Mouse (Mus musculus): ENCODE measurements around the gene Gnpnat1. TPM values are rescaled to one million over a fixed set of nuclear protein-coding genes. Genes with fewer than 3 reads are reported as not detected.
"Not testable (repeated sequence)": the region's sequence is repeated elsewhere in the genome, so short reads cannot be mapped to it uniquely, and the experiment has no call there.

Gnpnat1 gene
- 54.6 and 57.0 TPM in 2 replicates for polyA plus RNA-seq (2016; fragmentation: Nextera tagmentation; extraction: Ambion mirVana)

GRCm38 (mm10) chr14:45404813-45405212, at the start of gene Gnpnat1:
Gene Gnpnat1, minus strand, starts transcription at chr14:45404913.
- whole genome bisulfite sequencing: 97% methylated on average over 3 of the region's 3 CpGs

GRCm38 (mm10) chr14:45453538-45454233, 49.0 kb upstream of the Gnpnat1 start:
- H3K27ac ChIP-seq (replicated peaks): peak overlapping the region; percentile 69
- H3K4me1 ChIP-seq: peaks cover 66% of the 10 kb centered on the region
- WGBS: 61% methylated on average over 5 of the region's 5 CpGs

More at GRCm38 (mm10) chr14:45404813-45405212, at the start of gene Gnpnat1:
- H3K4me1 ChIP-seq; DNase-seq (ENCODE audit: low spot score); H3K9me3 ChIP-seq; H3K27me3 ChIP-seq (replicated peaks; ENCODE audit: low read depth, poor library complexity, severe bottlenecking); H3K4me3 ChIP-seq; H3K27ac ChIP-seq (replicated peaks); H3K36me3 ChIP-seq (replicated peaks): not testable (repeated sequence)

GRCm38 (mm10) chr14:45452861-45453512, 48.3 kb upstream of the Gnpnat1 start:
- no peak for DNase-seq (ENCODE audit: low spot score)
- H3K4me1 ChIP-seq: peaks cover 63% of the 10 kb centered on the region
- H3K4me3 ChIP-seq: no peak overlapping the region
- H3K27me3 ChIP-seq (replicated peaks; ENCODE audit: low read depth, poor library complexity, severe bottlenecking): no peaks in the 10 kb centered on the region
- no peaks in the 10 kb centered on the region for H3K9me3 ChIP-seq
- peak overlapping the region; percentile 54; the same call in 1 of the 2 replicates for H3K27ac ChIP-seq (replicated peaks)
- H3K36me3 ChIP-seq (replicated peaks): peaks cover 5% of the 10 kb centered on the region
- WGBS: 25% methylated on average over 11 of the region's 11 CpGs

More at GRCm38 (mm10) chr14:45453538-45454233, 49.0 kb upstream of the Gnpnat1 start:
- Histone ChIP-seq H3K36me3 (replicated peaks) (peaks cover 12% of the 10 kb centered on the region), H3K4me3 (no peak overlapping the region), H3K9me3 (no peaks in the 10 kb centered on the region), H3K27me3 (replicated peaks; ENCODE audit: low read depth, poor library complexity, severe bottlenecking) (no peaks in the 10 kb centered on the region)
- no peak for DNase-seq (ENCODE audit: low spot score)

GRCm38 (mm10) chr14:45452148-45452547, 47.4 kb upstream of the Gnpnat1 start:
- DNase-seq (ENCODE audit: low spot score): no peak
- Histone ChIP-seq H3K36me3 (replicated peaks) (no peaks in the 10 kb centered on the region), H3K27me3 (replicated peaks; ENCODE audit: low read depth, poor library complexity, severe bottlenecking) (no peaks in the 10 kb centered on the region), H3K4me1 (peaks cover 62% of the 10 kb centered on the region), H3K9me3 (no peaks in the 10 kb centered on the region), H3K4me3 (no peak overlapping the region), H3K27ac (replicated peaks) (peak overlapping the region; percentile 51)
- 34% methylated on average over 4 of the region's 4 CpGs for WGBS

GRCm38 (mm10) chr14:45451090-45451489, 46.4 kb upstream of the Gnpnat1 start:
- Histone ChIP-seq H3K27me3 (replicated peaks; ENCODE audit: low read depth, poor library complexity, severe bottlenecking) (no peaks in the 10 kb centered on the region), H3K4me1 (peaks cover 54% of the 10 kb centered on the region), H3K4me3 (no peak overlapping the region), H3K9me3 (no peaks in the 10 kb centered on the region), H3K36me3 (replicated peaks) (no peaks in the 10 kb centered on the region), H3K27ac (replicated peaks) (no peak overlapping the region; the same call in 1 of the 2 replicates)
- WGBS: 17% methylated on average over 2 of the region's 2 CpGs
- peak; percentile 28 for DNase-seq (ENCODE audit: low spot score)

GRCm38 (mm10) chr14:45446777-45447176, 42.1 kb upstream of the Gnpnat1 start:
- Histone ChIP-seq H3K4me1 (peaks cover 38% of the 10 kb centered on the region), H3K36me3 (replicated peaks) (no peaks in the 10 kb centered on the region), H3K27ac (replicated peaks) (no peak overlapping the region), H3K4me3 (no peak overlapping the region), H3K9me3 (no peaks in the 10 kb centered on the region), H3K27me3 (replicated peaks; ENCODE audit: low read depth, poor library complexity, severe bottlenecking) (no peaks in the 10 kb centered on the region)
- 83% methylated on average over 3 of the region's 3 CpGs for WGBS
- DNase-seq (ENCODE audit: low spot score): no peak

GRCm38 (mm10) chr14:45445445-45445844, 40.7 kb upstream of the Gnpnat1 start:
- 44% methylated on average over 12 of the region's 12 CpGs for WGBS
- DNase-seq (ENCODE audit: low spot score): no peak
- Histone ChIP-seq H3K4me3 (no peak overlapping the region), H3K4me1 (peaks cover 39% of the 10 kb centered on the region), H3K36me3 (replicated peaks) (no peaks in the 10 kb centered on the region), H3K9me3 (no peaks in the 10 kb centered on the region), H3K27me3 (replicated peaks; ENCODE audit: low read depth, poor library complexity, severe bottlenecking) (no peaks in the 10 kb centered on the region), H3K27ac (replicated peaks) (peak overlapping the region; percentile 51; the same call in 1 of the 2 replicates)

- H3K27me3 ChIP-seq (replicated peaks; ENCODE audit: low read depth, poor library complexity, severe bottlenecking): no peaks in the 10 kb centered on the region
- peak overlapping the region; percentile 51; the same call in 1 of the 2 replicates for H3K27ac ChIP-seq (replicated peaks)
- no peak for DNase-seq (ENCODE audit: low spot score)
- H3K4me3 ChIP-seq: no peak overlapping the region
- no peaks in the 10 kb centered on the region for H3K36me3 ChIP-seq (replicated peaks)
- no peaks in the 10 kb centered on the region for H3K9me3 ChIP-seq
- peaks cover 41% of the 10 kb centered on the region for H3K4me1 ChIP-seq
- 54% methylated on average over 7 of the region's 7 CpGs for WGBS
Observed at GRCm38 (mm10) chr14:45444870-45445269, 40.2 kb upstream of the Gnpnat1 start.

- no peak for DNase-seq (ENCODE audit: low spot score)
- Histone ChIP-seq H3K4me3 (no peak overlapping the region), H3K4me1 (peaks cover 56% of the 10 kb centered on the region), H3K36me3 (replicated peaks) (no peaks in the 10 kb centered on the region), H3K9me3 (no peaks in the 10 kb centered on the region), H3K27ac (replicated peaks) (peak overlapping the region; percentile 61), H3K27me3 (replicated peaks; ENCODE audit: low read depth, poor library complexity, severe bottlenecking) (no peaks in the 10 kb centered on the region)
- 69% methylated on average over 12 of the region's 12 CpGs for WGBS
Observed at GRCm38 (mm10) chr14:45442781-45443560, 38.3 kb upstream of the Gnpnat1 start.

GRCm38 (mm10) chr14:45441291-45441690, 36.6 kb upstream of the Gnpnat1 start:
- H3K4me1 ChIP-seq: peaks cover 70% of the 10 kb centered on the region
- H3K27me3 ChIP-seq (replicated peaks; ENCODE audit: low read depth, poor library complexity, severe bottlenecking): no peaks in the 10 kb centered on the region
- WGBS: 64% methylated on average over 6 of the region's 6 CpGs
- peak; percentile 16 for DNase-seq (ENCODE audit: low spot score)
- H3K9me3 ChIP-seq: no peaks in the 10 kb centered on the region
- no peak overlapping the region for H3K4me3 ChIP-seq
- no peak overlapping the region; the same call in 1 of the 2 replicates for H3K27ac ChIP-seq (replicated peaks)
- H3K36me3 ChIP-seq (replicated peaks): no peaks in the 10 kb centered on the region

GRCm38 (mm10) chr14:45439387-45439786, 34.7 kb upstream of the Gnpnat1 start:
- no peaks in the 10 kb centered on the region for H3K9me3 ChIP-seq
- no peak overlapping the region for H3K4me3 ChIP-seq
- WGBS: 73% methylated on average over 9 of the region's 9 CpGs
- peak overlapping the region; percentile 66; the same call in 1 of the 2 replicates for H3K27ac ChIP-seq (replicated peaks)
- H3K4me1 ChIP-seq: peaks cover 60% of the 10 kb centered on the region
- DNase-seq (ENCODE audit: low spot score): no peak
- no peaks in the 10 kb centered on the region for H3K27me3 ChIP-seq (replicated peaks; ENCODE audit: low read depth, poor library complexity, severe bottlenecking)
- H3K36me3 ChIP-seq (replicated peaks): no peaks in the 10 kb centered on the region

- H3K27me3 ChIP-seq (replicated peaks; ENCODE audit: low read depth, poor library complexity, severe bottlenecking): no peaks in the 10 kb centered on the region
- no peak overlapping the region for H3K4me3 ChIP-seq
- peaks cover 60% of the 10 kb centered on the region for H3K4me1 ChIP-seq
- no peaks in the 10 kb centered on the region for H3K36me3 ChIP-seq (replicated peaks)
- H3K9me3 ChIP-seq: no peaks in the 10 kb centered on the region
- DNase-seq (ENCODE audit: low spot score): no peak
- H3K27ac ChIP-seq (replicated peaks): no peak overlapping the region
- 63% methylated on average over 2 of the region's 2 CpGs for WGBS
Observed at GRCm38 (mm10) chr14:45438931-45439275, 34.2 kb upstream of the Gnpnat1 start.
